Mouse (Mus musculus): ENCODE results near the gene Col3a1.

Gene Col3a1

GRCm38 (mm10) chr1:45311388-45311787 lies at the start of gene Col3a1:
TSS of gene Col3a1 (plus strand) at chr1:45311538.
- no peak for DNase-seq (ENCODE audit: low spot score in 2 of 2)

GRCm38 (mm10) chr1:45269421-45269820 lies 41.9 kb upstream of the Col3a1 start:
- no peak for DNase-seq (ENCODE audit: low spot score in 2 of 2)

GRCm38 (mm10) chr1:45276006-45276539 lies 35.3 kb upstream of the Col3a1 start:
- no peak for DNase-seq (ENCODE audit: low spot score in 2 of 2)

GRCm38 (mm10) chr1:45287954-45288353 lies 23.4 kb upstream of the Col3a1 start:
- no peak for DNase-seq (ENCODE audit: low spot score in 2 of 2)

- no peak for DNase-seq (ENCODE audit: low spot score in 2 of 2)
These were observed 21.3 kb upstream of the Col3a1 start for GRCm38 (mm10) chr1:45290037-45290436.

- no peak for DNase-seq (ENCODE audit: low spot score in 2 of 2)
These were observed 11.8 kb upstream of the Col3a1 start for GRCm38 (mm10) chr1:45299394-45300119.

- DNase-seq (ENCODE audit: low spot score in 2 of 2): no peak
These were observed 7.1 kb upstream of the Col3a1 start for GRCm38 (mm10) chr1:45304273-45304672.

- no peak for DNase-seq (ENCODE audit: low spot score in 2 of 2)
These were observed 2.3 kb upstream of the Col3a1 start for GRCm38 (mm10) chr1:45309015-45309414.

GRCm38 (mm10) chr1:45311962-45312361 lies 624 bp downstream of the Col3a1 start:
- DNase-seq (ENCODE audit: low spot score in 2 of 2): no peak

GRCm38 (mm10) chr1:45312870-45313269 lies 1.5 kb downstream of the Col3a1 start:
- no peak for DNase-seq (ENCODE audit: low spot score in 2 of 2)

GRCm38 (mm10) chr1:45313696-45314295 lies 2.5 kb downstream of the Col3a1 start:
- DNase-seq (ENCODE audit: low spot score in 2 of 2): no peak

- no peak for DNase-seq (ENCODE audit: low spot score in 2 of 2)
These were observed 4.6 kb downstream of the Col3a1 start for GRCm38 (mm10) chr1:45315767-45316528.

GRCm38 (mm10) chr1:45318241-45318640 lies 6.9 kb downstream of the Col3a1 start:
- no peak for DNase-seq (ENCODE audit: low spot score in 2 of 2)

GRCm38 (mm10) chr1:45320861-45321260 lies 9.5 kb downstream of the Col3a1 start:
- DNase-seq (ENCODE audit: low spot score in 2 of 2): no peak

GRCm38 (mm10) chr1:45329149-45329548 lies 17.8 kb downstream of the Col3a1 start:
- no peak for DNase-seq (ENCODE audit: low spot score in 2 of 2)

GRCm38 (mm10) chr1:45355944-45356343 lies 44.6 kb downstream of the Col3a1 start:
- no peak for DNase-seq (ENCODE audit: low spot score in 2 of 2)

GRCm38 (mm10) chr1:45358020-45358419 lies 46.7 kb downstream of the Col3a1 start:
- DNase-seq (ENCODE audit: low spot score in 2 of 2): no peak

GRCm38 (mm10) chr1:45359147-45359546 lies 47.8 kb downstream of the Col3a1 start:
- no peak for DNase-seq (ENCODE audit: low spot score in 2 of 2)

GRCm38 (mm10) chr1:45359673-45360072 lies 48.3 kb downstream of the Col3a1 start:
- DNase-seq (ENCODE audit: low spot score in 2 of 2): no peak

GRCm38 (mm10) chr1:45363274-45363673 lies 51.9 kb downstream of the Col3a1 start:
- DNase-seq (ENCODE audit: low spot score in 2 of 2): no peak

GRCm38 (mm10) chr1:45365427-45365826 lies 54.1 kb downstream of the Col3a1 start:
- no peak for DNase-seq (ENCODE audit: low spot score in 2 of 2)

GRCm38 (mm10) chr1:45379992-45380690 lies 68.8 kb downstream of the Col3a1 start:
- no peak for DNase-seq (ENCODE audit: low spot score in 2 of 2)
